Mouse (Mus musculus): ENCODE results near the gene Scnn1b.

The Scnn1b gene

DNA sequence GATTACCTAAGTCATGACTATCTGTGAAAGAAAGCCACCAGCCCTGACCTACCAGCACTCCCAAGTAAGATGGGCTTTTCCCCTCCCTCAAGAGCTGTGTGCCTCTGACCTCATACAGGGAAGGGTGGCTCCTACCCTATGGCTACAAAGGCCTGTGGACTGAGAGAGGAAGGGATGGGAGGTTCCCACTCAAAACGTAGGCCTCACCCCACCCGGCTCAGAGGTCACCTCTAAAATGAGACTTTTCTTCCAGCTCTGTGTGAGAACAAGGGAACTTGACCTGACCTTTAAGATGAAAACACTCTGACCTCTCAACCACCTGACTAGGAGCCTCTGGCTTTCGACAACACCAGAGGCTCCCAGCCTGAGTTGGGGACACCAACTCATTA is 97.7 kb downstream of the Scnn1b start:
- in situ Hi-C loops (cut with MboI, MseI), result loop anchor here (5.0 kb wide), 1 partner anchor 225 kb away; no protein-coding TSS in a partner anchor

- in situ Hi-C loops (cut with MboI, MseI), result loop anchor here (5.0 kb wide), 1 partner anchor 227 kb away; no protein-coding TSS in a partner anchor
Observed at GRCm38 (mm10) chr7:121963883-121964398, 99.1 kb downstream of the Scnn1b start.

GRCm38 (mm10) chr7:121966169-121966568 is 101.3 kb downstream of the Scnn1b start:
- in situ Hi-C loops (cut with MboI, MseI), result no loop called here

All from T-helper 1 cell (primary cell).